Mouse (Mus musculus) spleen, adult 2 months (tissue): ENCODE measurements at regions not wholly inside any gene's neighbourhood (a gene's known extent, or its start where the extent isn't known, plus 50 kb on each side); places are given as distances from the start of the nearest gene placed in this dataset.

Experiments
- CTCF ChIP-seq: fragments of 200-500 bp; IDR thresholded peaks from 2 replicates; pipeline ENCODE4 v1.5.1; 2011; ENCODE audit warnings: mild to moderate bottlenecking, inconsistent platforms; ENCODE audit not compliant: insufficient read depth, insufficient read length, insufficient replicate concordance; ENCODE audit errors: extremely low read depth
- POLR2A ChIP-seq: fragments of 200-500 bp; IDR thresholded peaks from 2 replicates; pipeline ENCODE4 v1.6.1; 2011; ENCODE audit warnings: low read depth, low read length, inconsistent platforms

- no peak for TF ChIP-seq POLR2A
- TF ChIP-seq CTCF: no peak
These were observed 85.2 kb upstream of the Bmp2k start for GRCm38 (mm10) chr5:96912254-96912635.
